Mouse (Mus musculus) limb, embryonic 11.5 days (tissue): ENCODE results near the gene Prkag1. TPM values are rescaled to one million over a fixed set of nuclear protein-coding genes. Genes with fewer than 3 reads are reported as not detected.

Source experiments
- ATAC-seq: fragments of 200-750 bp; cut with Nextera tagmentation; 2 replicates; pipeline ENCODE4 v1.8.0; 2017; ENCODE audit warnings: low read depth; ENCODE audit not compliant: insufficient number of reproducible peaks, low FRiP score, low TSS enrichment
- DNase-seq: peaks from one replicate; pipeline ENCODE4 v3.0.0-alpha.2; 2015; ENCODE audit warnings: low spot score
- H3K27ac ChIP-seq: fragments of 300-500 bp; sonication (generic); replicated peaks from 2 replicates; pipeline ENCODE4 v1.5.1; 2014; ENCODE audit warnings: low read depth, mild to moderate bottlenecking, low read length
- H3K27me3 ChIP-seq: fragments of 300-500 bp; sonication (generic); 2 replicates; pipeline ENCODE4 v1.6.1; 2014; ENCODE audit warnings: mild to moderate bottlenecking, low read length, mixed read lengths; ENCODE audit not compliant: control insufficient read depth, insufficient read depth
- H3K36me3 ChIP-seq: fragments of 300-500 bp; sonication (generic); 2 replicates; pipeline ENCODE4 v1.6.1; 2014; ENCODE audit warnings: mild to moderate bottlenecking, low read length, moderate library complexity, mixed read lengths; ENCODE audit not compliant: control insufficient read depth, insufficient read depth
- H3K4me1 ChIP-seq: fragments of 300-500 bp; sonication (generic); 2 replicates; pipeline ENCODE4 v1.6.1; 2014; ENCODE audit warnings: low read length, mixed read lengths; ENCODE audit not compliant: control insufficient read depth, insufficient read depth
- H3K4me2 ChIP-seq: fragments of 300-500 bp; sonication (generic); 2 replicates; pipeline ENCODE4 v1.6.1; 2014; ENCODE audit warnings: low read depth, mild to moderate bottlenecking, moderate library complexity; ENCODE audit not compliant: severe bottlenecking
- H3K4me3 ChIP-seq: fragments of 300-500 bp; sonication (generic); 2 replicates; pipeline ENCODE4 v1.5.1; 2014; ENCODE audit warnings: low read depth, low read length
- H3K9ac ChIP-seq: fragments of 300-500 bp; sonication (generic); 2 replicates; pipeline ENCODE4 v1.6.1; 2014; ENCODE audit warnings: mild to moderate bottlenecking, low read length
- H3K9me3 ChIP-seq: fragments of 300-500 bp; sonication (generic); 2 replicates; pipeline ENCODE4 v1.6.1; 2016; ENCODE audit warnings: low read length; ENCODE audit not compliant: control insufficient read depth
- WGBS: fragments of 180-500 bp; shearing (Covaris S2); extraction: QIAGEN DNeasy Blood & Tissue Kit; methylation state at CpG from one replicate; pipeline ENCODE4 v1.1.7; 2014; 5-methylcytosine and 5-hydroxymethylcytosine counted together
- polyA plus RNA-seq: library from polyadenylated mRNA; unstranded; fragments of >200 nt; fragmentation: Nextera tagmentation; extraction: Ambion mirVana; gene quantifications from 2 replicates; pipeline ENCODE4 v1.2.1, GENCODE M21; 2014

The Prkag1 gene
- polyA plus RNA-seq, 1 experiment from 2014 or later: 84.6 TPM

GRCm38 (mm10) chr15:98789661-98790535, 41.4 kb downstream of the Prkag1 start, which contains the start of gene Wnt1:
Gene Wnt1 (plus strand): TSS chr15:98789857.
- Histone ChIP-seq H3K4me3 (no peak within 1 kb of the TSS), H3K9ac (no peak within 1 kb of the TSS), H3K27me3 (peaks cover 77% of the 10 kb centered on the region), H3K36me3 (peaks cover 3% of the 10 kb centered on the region; the same call in 1 of the 2 replicates), H3K9me3 (no peaks in the 10 kb centered on the region), H3K4me1 (peaks cover 12% of the 10 kb centered on the region; the same call in 1 of the 2 replicates), H3K4me2 (peak within 1 kb of the TSS; percentile 31), H3K27ac (no peak within 1 kb of the TSS)
- 4% methylated on average over 51 of the region's 51 CpGs for WGBS
- ATAC-seq: no peak
- DNase-seq: peak; percentile 84

- H3K4me3 ChIP-seq: no peak overlapping the region
- H3K9me3 ChIP-seq: no peaks in the 10 kb centered on the region
- H3K9ac ChIP-seq: no peak overlapping the region
- H3K27ac ChIP-seq: no peak overlapping the region
- 14% methylated on average over 24 of the region's 24 CpGs for WGBS
- H3K4me1 ChIP-seq: peaks cover 12% of the 10 kb centered on the region; the same call in 1 of the 2 replicates
- peaks cover 71% of the 10 kb centered on the region for H3K27me3 ChIP-seq
- peaks cover 3% of the 10 kb centered on the region; the same call in 1 of the 2 replicates for H3K36me3 ChIP-seq
- DNase-seq (no peak), ATAC-seq (no peak)
- peak overlapping the region; percentile 31 for H3K4me2 ChIP-seq
These were observed 42.2 kb downstream of the Prkag1 start for GRCm38 (mm10) chr15:98788972-98789660.

GRCm38 (mm10) chr15:98787930-98788329, 43.4 kb downstream of the Prkag1 start:
- Histone ChIP-seq H3K27me3 (peaks cover 59% of the 10 kb centered on the region), H3K9ac (no peak overlapping the region), H3K27ac (no peak overlapping the region), H3K4me2 (no peak overlapping the region), H3K4me1 (0 out of 2 replicates have a peak, but pooled peaks cover 8% of the 10 kb centered on the region), H3K4me3 (no peak overlapping the region), H3K9me3 (no peaks in the 10 kb centered on the region), H3K36me3 (peaks cover 3% of the 10 kb centered on the region; the same call in 1 of the 2 replicates)
- ATAC-seq: no peak
- no peak for DNase-seq
- 37% methylated on average over 4 of the region's 4 CpGs for WGBS

GRCm38 (mm10) chr15:98785744-98786143, 45.6 kb downstream of the Prkag1 start:
- H3K36me3 ChIP-seq: peaks cover 3% of the 10 kb centered on the region; the same call in 1 of the 2 replicates
- DNase-seq: peak; percentile 69
- ATAC-seq: no peak
- 0 out of 2 replicates have a peak, but pooled peaks cover 5% of the 10 kb centered on the region for H3K4me1 ChIP-seq
- 35% methylated on average over 7 of the region's 7 CpGs for WGBS
- no peak overlapping the region for H3K27ac ChIP-seq
- H3K4me3 ChIP-seq: no peak overlapping the region
- H3K27me3 ChIP-seq: peaks cover 52% of the 10 kb centered on the region
- H3K9ac ChIP-seq: no peak overlapping the region
- H3K9me3 ChIP-seq: no peaks in the 10 kb centered on the region
- no peak overlapping the region for H3K4me2 ChIP-seq

GRCm38 (mm10) chr15:98781166-98781565, 50.2 kb downstream of the Prkag1 start:
- Histone ChIP-seq H3K4me2 (no peak overlapping the region), H3K36me3 (peaks cover 3% of the 10 kb centered on the region; the same call in 1 of the 2 replicates), H3K4me3 (no peak overlapping the region), H3K27ac (no peak overlapping the region), H3K9me3 (no peaks in the 10 kb centered on the region), H3K9ac (no peak overlapping the region), H3K4me1 (peaks cover 5% of the 10 kb centered on the region), H3K27me3 (peaks cover 60% of the 10 kb centered on the region)
- WGBS: 24% methylated on average over 6 of the region's 6 CpGs
- ATAC-seq (no peak), DNase-seq (no peak)

- Histone ChIP-seq H3K4me2 (no peak overlapping the region), H3K9ac (no peak overlapping the region), H3K36me3 (peaks cover 1% of the 10 kb centered on the region; the same call in 1 of the 2 replicates), H3K4me1 (peaks cover 9% of the 10 kb centered on the region), H3K9me3 (no peaks in the 10 kb centered on the region), H3K27me3 (peaks cover 66% of the 10 kb centered on the region), H3K4me3 (no peak overlapping the region), H3K27ac (no peak overlapping the region)
- no peak for ATAC-seq
- 4% methylated on average over 13 of the region's 13 CpGs for WGBS
- DNase-seq: peak; percentile 60
These were observed 50.7 kb downstream of the Prkag1 start for GRCm38 (mm10) chr15:98780573-98780972.

GRCm38 (mm10) chr15:98780075-98780474, 51.2 kb downstream of the Prkag1 start:
- peaks cover 71% of the 10 kb centered on the region for H3K27me3 ChIP-seq
- whole genome bisulfite sequencing: 2% methylated on average over 8 of the region's 8 CpGs
- H3K27ac ChIP-seq: no peak overlapping the region
- no peak for ATAC-seq
- H3K9me3 ChIP-seq: no peaks in the 10 kb centered on the region
- DNase-seq: no peak
- H3K36me3 ChIP-seq: no peaks in the 10 kb centered on the region
- no peak overlapping the region for H3K4me3 ChIP-seq
- no peak overlapping the region for H3K9ac ChIP-seq
- H3K4me2 ChIP-seq: no peak overlapping the region
- H3K4me1 ChIP-seq: peaks cover 9% of the 10 kb centered on the region

GRCm38 (mm10) chr15:98778806-98779205, 52.5 kb downstream of the Prkag1 start:
- H3K4me2 ChIP-seq: no peak overlapping the region
- H3K4me1 ChIP-seq: peaks cover 9% of the 10 kb centered on the region
- H3K36me3 ChIP-seq: no peaks in the 10 kb centered on the region
- peaks cover 84% of the 10 kb centered on the region for H3K27me3 ChIP-seq
- ATAC-seq: no peak
- WGBS: 4% methylated on average over 10 of the region's 11 CpGs
- no peak overlapping the region for H3K27ac ChIP-seq
- H3K4me3 ChIP-seq: no peak overlapping the region
- no peak overlapping the region for H3K9ac ChIP-seq
- DNase-seq: no peak
- no peaks in the 10 kb centered on the region for H3K9me3 ChIP-seq
